Mouse (Mus musculus): ENCODE measurements at regions not wholly inside any gene's neighbourhood (a gene's known extent, or its start where the extent isn't known, plus 50 kb on each side); places are given as distances from the start of the nearest gene placed in this dataset.

GRCm38 (mm10) chr13:107878980-107879379 is 165.3 kb upstream of the Smim15 start:
- TF ChIP-seq CTCF (conservative IDR thresholded peaks at IDR 0.05; ENCODE audit: low read length) = no peak
- TF ChIP-seq POU5F1 (IDR thresholded peaks at IDR 0.05; ENCODE audit: borderline replicate concordance, low read length) = no peak

All from E14TG2a.4 (cell line).